Mouse (Mus musculus) embryonic facial prominence, embryonic 14.5 days (tissue): ENCODE results near the gene Tnfaip8l1. TPM values are rescaled to one million over a fixed set of nuclear protein-coding genes. Genes with fewer than 3 reads are reported as not detected.

Experiments
- ATAC-seq: fragments of 200-750 bp; cut with Nextera tagmentation; 2 replicates; pipeline ENCODE4 v1.8.0; 2017; ENCODE audit warnings: low read depth, moderate number of reproducible peaks, moderate TSS enrichment
- DNase-seq: peaks from one replicate; pipeline ENCODE4 v3.0.0-alpha.2; 2015; ENCODE audit warnings: low spot score
- H3K27ac ChIP-seq: fragments of 300-500 bp; sonication (generic); replicated peaks from 2 replicates; pipeline ENCODE4 v1.5.1; 2014; ENCODE audit warnings: low read depth, mild to moderate bottlenecking, low read length, moderate library complexity
- H3K27me3 ChIP-seq: fragments of 300-500 bp; sonication (generic); replicated peaks from 2 replicates; pipeline ENCODE4 v1.6.1; 2014; ENCODE audit warnings: low read length; ENCODE audit not compliant: control insufficient read depth, insufficient read depth
- H3K36me3 ChIP-seq: fragments of 300-500 bp; sonication (generic); 2 replicates; pipeline ENCODE4 v1.6.1; 2014; ENCODE audit warnings: low read length, mixed read lengths; ENCODE audit not compliant: control insufficient read depth, insufficient read depth
- H3K4me1 ChIP-seq: fragments of 300-500 bp; sonication (generic); 2 replicates; pipeline ENCODE4 v1.6.1; 2014; ENCODE audit warnings: antibody characterized with exemption, low read length; ENCODE audit not compliant: control insufficient read depth, insufficient read depth
- H3K4me2 ChIP-seq: fragments of 300-500 bp; sonication (generic); 2 replicates; pipeline ENCODE4 v1.6.1; 2014; ENCODE audit warnings: low read depth, mild to moderate bottlenecking, low read length, moderate library complexity, mixed read lengths
- H3K4me3 ChIP-seq: fragments of 300-500 bp; sonication (generic); 2 replicates; pipeline ENCODE4 v1.5.1; 2014; ENCODE audit warnings: low read depth, mild to moderate bottlenecking, low read length
- H3K9ac ChIP-seq: fragments of 300-500 bp; sonication (generic); 2 replicates; pipeline ENCODE4 v1.6.1; 2014; ENCODE audit warnings: low read depth, mild to moderate bottlenecking, low read length, moderate library complexity, mixed read lengths
- H3K9me3 ChIP-seq: fragments of 300-500 bp; sonication (generic); 2 replicates; pipeline ENCODE4 v1.6.1; 2016; ENCODE audit warnings: low read length; ENCODE audit not compliant: control insufficient read depth
- WGBS: fragments of 180-500 bp; shearing (Covaris S2); extraction: QIAGEN DNeasy Blood & Tissue Kit; methylation state at CpG from one replicate; pipeline ENCODE4 v1.1.7; 2014; 5-methylcytosine and 5-hydroxymethylcytosine counted together
- polyA plus RNA-seq: library from polyadenylated mRNA; unstranded; fragments of >200 nt; fragmentation: Nextera tagmentation; extraction: Ambion mirVana; gene quantifications from 2 replicates; pipeline ENCODE4 v1.2.1, GENCODE M21; 2014

Gene Tnfaip8l1
- polyA plus RNA-seq, 1 experiment from 2014 or later, result 10.2 TPM

- ATAC-seq (no peak), DNase-seq (no peak)
- Histone ChIP-seq H3K27ac (no peak overlapping the region), H3K27me3 (no peaks in the 10 kb centered on the region), H3K9ac (no peak overlapping the region), H3K4me1 (no peaks in the 10 kb centered on the region), H3K36me3 (peaks cover 57% of the 10 kb centered on the region), H3K9me3 (no peaks in the 10 kb centered on the region), H3K4me3 (no peak overlapping the region), H3K4me2 (no peak overlapping the region)
- WGBS, result 90% methylated on average over 2 of the region's 2 CpGs
These were observed 48.8 kb downstream of the Tnfaip8l1 start for GRCm38 (mm10) chr17:56211090-56211489.

- Histone ChIP-seq H3K27me3 (no peaks in the 10 kb centered on the region), H3K4me3 (no peak overlapping the region), H3K36me3 (peaks cover 41% of the 10 kb centered on the region), H3K4me1 (peaks cover 12% of the 10 kb centered on the region), H3K9ac (no peak overlapping the region), H3K4me2 (no peak overlapping the region), H3K27ac (no peak overlapping the region), H3K9me3 (no peaks in the 10 kb centered on the region)
- DNase-seq (no peak), ATAC-seq (no peak)
- 55% methylated on average over 6 of the region's 6 CpGs for WGBS
These were observed 50.4 kb downstream of the Tnfaip8l1 start for GRCm38 (mm10) chr17:56212676-56213075.

- H3K9me3 ChIP-seq, result no peaks in the 10 kb centered on the region
- no peak overlapping the region for H3K9ac ChIP-seq
- peaks cover 15% of the 10 kb centered on the region for H3K4me1 ChIP-seq
- no peak overlapping the region for H3K27ac ChIP-seq
- H3K4me3 ChIP-seq, result no peak overlapping the region
- H3K27me3 ChIP-seq, result no peaks in the 10 kb centered on the region
- DNase-seq (no peak), ATAC-seq (no peak)
- no peak overlapping the region for H3K4me2 ChIP-seq
- peaks cover 26% of the 10 kb centered on the region for H3K36me3 ChIP-seq
- 78% methylated on average over 1 of the region's 1 CpGs for WGBS
These were observed 52.0 kb downstream of the Tnfaip8l1 start for GRCm38 (mm10) chr17:56214229-56214628.

GRCm38 (mm10) chr17:56217670-56218069, 55.4 kb downstream of the Tnfaip8l1 start:
- Histone ChIP-seq H3K36me3 (no peaks in the 10 kb centered on the region), H3K9ac (peak overlapping the region; percentile 83), H3K27ac (no peak overlapping the region), H3K4me1 (peaks cover 15% of the 10 kb centered on the region), H3K27me3 (no peaks in the 10 kb centered on the region), H3K9me3 (no peaks in the 10 kb centered on the region), H3K4me2 (peak overlapping the region; percentile 69), H3K4me3 (peak overlapping the region; percentile 75)
- ATAC-seq, result no peak
- no peak for DNase-seq
- 59% methylated on average over 13 of the region's 13 CpGs for WGBS

GRCm38 (mm10) chr17:56218377-56219191, 56.3 kb downstream of the Tnfaip8l1 start, which contains the start of gene Dpp9:
Gene Dpp9, minus strand, starts transcription at chr17:56218905.
- Histone ChIP-seq H3K9me3 (no peaks in the 10 kb centered on the region), H3K27me3 (no peaks in the 10 kb centered on the region), H3K4me1 (peaks cover 15% of the 10 kb centered on the region), H3K9ac (peak within 1 kb of the TSS; percentile 83), H3K4me2 (peak within 1 kb of the TSS; percentile 69), H3K4me3 (peak within 1 kb of the TSS; percentile 75), H3K36me3 (no peaks in the 10 kb centered on the region), H3K27ac (peak within 1 kb of the TSS; percentile 82)
- WGBS, result 1% methylated on average over 31 of the region's 78 CpGs
- peak; percentile 99 for DNase-seq
- ATAC-seq, result peak; percentile 99

GRCm38 (mm10) chr17:56219251-56219650, 57.0 kb downstream of the Tnfaip8l1 start:
- Histone ChIP-seq H3K27me3 (no peaks in the 10 kb centered on the region), H3K4me3 (peak overlapping the region; percentile 75), H3K9ac (peak overlapping the region; percentile 83), H3K27ac (peak overlapping the region; percentile 82), H3K4me2 (peak overlapping the region; percentile 69), H3K9me3 (no peaks in the 10 kb centered on the region), H3K36me3 (no peaks in the 10 kb centered on the region), H3K4me1 (peaks cover 15% of the 10 kb centered on the region)
- 43% methylated on average over 12 of the region's 12 CpGs for WGBS
- ATAC-seq (no peak), DNase-seq (no peak)

- peak; percentile 25 for DNase-seq
These were observed 57.5 kb downstream of the Tnfaip8l1 start for GRCm38 (mm10) chr17:56219805-56220204.

More at GRCm38 (mm10) chr17:56219805-56220204, 57.5 kb downstream of the Tnfaip8l1 start:
- 0 out of 2 replicates have a peak overlapping the region, but pooled peaks have one; percentile 75 for H3K4me3 ChIP-seq
- ATAC-seq, result no peak
- H3K9ac ChIP-seq, result no peak overlapping the region
- H3K9me3 ChIP-seq, result no peaks in the 10 kb centered on the region
- no peaks in the 10 kb centered on the region for H3K36me3 ChIP-seq
- H3K27me3 ChIP-seq, result no peaks in the 10 kb centered on the region
- no peak overlapping the region for H3K4me2 ChIP-seq
- H3K27ac ChIP-seq, result no peak overlapping the region
- WGBS, result 54% methylated on average over 3 of the region's 3 CpGs
- peaks cover 15% of the 10 kb centered on the region for H3K4me1 ChIP-seq
